In genomic region chr5:66188591-66188990, GRCm38 (mm10) we compare ENCODE assay signal across 7 mouse cellular contexts. TPM values are rescaled to one million over a fixed set of nuclear protein-coding genes. Genes with fewer than 3 reads are reported as not detected.
A peak's percentile ranks its signal among the peaks of the same experiment; 100 is the strongest.
DNase-seq lines count a peak whose midpoint lies in the region; TF ChIP-seq lines count a peak whose summit lies in the region.
"Not testable (repeated sequence)": the region's sequence is repeated elsewhere in the genome, so short reads cannot be mapped to it uniquely, and the experiment has no call there.
"Had no signal": no experiment of that assay in that cellular context is flagged by ENCODE, and none has a peak within 500 bp of the region (broad histone marks: within the 10 kb centered on the region; RNA-seq: fewer than 3 reads in every experiment).

No protein-coding gene starts in this region.

- not testable (repeated sequence) for H3K27ac ChIP-seq in MEL (ENCODE audit: control insufficient read depth, low read depth, low read length)

- DNase-seq in ES-CJ7 (ENCODE audit: low read depth, low spot score) (peak; percentile 29), R1 (ENCODE audit: low read depth, low spot score) (peak; percentile 64), ZHBTc4 (ENCODE audit: low read depth, low spot score) (peak; percentile 63)
- not testable (repeated sequence) for DNase-seq in MEL (ENCODE audit: low read depth, low spot score)

- not testable (repeated sequence) for TF ChIP-seq EP300 in MEL (IDR thresholded peaks at IDR 0.05; ENCODE audit: low read depth in 1 of 2, low read length in 2 of 2)

- H3K79me3 ChIP-seq in C2C12 (ENCODE audit: low read depth) = not testable (repeated sequence)

- H3K4me1 ChIP-seq in MEL (ENCODE audit: control insufficient read depth in 1 of 2, insufficient read depth in 2 of 2, low read length in 2 of 2) = not testable (repeated sequence)

- H3K79me2 ChIP-seq in C2C12 (ENCODE audit: control insufficient read depth, insufficient read depth); MEL (ENCODE audit: control insufficient read depth, insufficient read depth, low read length, poor library complexity); myocyte (ENCODE audit: control insufficient read depth, insufficient read depth): not testable (repeated sequence)

- not testable (repeated sequence) for H3K36me3 ChIP-seq in C2C12 (ENCODE audit: control insufficient read depth, insufficient read depth); MEL (ENCODE audit: control insufficient read depth in 1 of 2, insufficient read depth in 2 of 2, low read length in 2 of 2); myocyte (ENCODE audit: control insufficient read depth, insufficient read depth)

- not testable (repeated sequence) for TF ChIP-seq POLR2A in MEL (IDR thresholded peaks at IDR 0.05; ENCODE audit: control insufficient read depth in 1 of 2, insufficient read depth in 1 of 2, low read depth in 1 of 2, low read length in 2 of 2, poor library complexity in 1 of 2); myocyte (IDR thresholded peaks at IDR 0.05; ENCODE audit: insufficient read length, low read depth)

- not testable (repeated sequence) for H3K9me3 ChIP-seq in MEL (replicated peaks; ENCODE audit: insufficient read depth, low read length)

- not testable (repeated sequence) for H3K4me3 ChIP-seq in C2C12 (ENCODE audit: insufficient read depth, poor library complexity, severe bottlenecking); MEL (ENCODE audit: control insufficient read depth in 1 of 2, insufficient read depth in 1 of 2, low read depth in 2 of 2, low read length in 2 of 2); myocyte

- not testable (repeated sequence) for H3K4me2 ChIP-seq in myocyte (ENCODE audit: low read depth)

- not testable (repeated sequence) for H3ac ChIP-seq in C2C12 (ENCODE audit: control insufficient read depth, insufficient read length, low read depth); myocyte (ENCODE audit: control insufficient read depth, insufficient read length)

- not testable (repeated sequence) for H3K9ac ChIP-seq in MEL (ENCODE audit: control insufficient read depth, low read depth, low read length, poor library complexity, severe bottlenecking)

- not testable (repeated sequence) for TF ChIP-seq RAD21 in MEL (IDR thresholded peaks at IDR 0.05; ENCODE audit: low read depth, low read length)

- not testable (repeated sequence) for TF ChIP-seq CTCF in C2C12 (IDR thresholded peaks at IDR 0.05; ENCODE audit: control insufficient read depth, insufficient read depth, insufficient read length); MEL (IDR thresholded peaks at IDR 0.05 in 2 of 3, conservative IDR thresholded peaks at IDR 0.05 in 1 of 3; ENCODE audit: control insufficient read depth in 1 of 3, insufficient read depth in 1 of 3, low read depth in 2 of 3, low read length in 3 of 3, poor library complexity in 1 of 3, severe bottlenecking in 1 of 3)

- not testable (repeated sequence) for H3K27me3 ChIP-seq in C2C12 (ENCODE audit: control insufficient read depth, insufficient read depth, insufficient read length); MEL (ENCODE audit: control insufficient read depth in 1 of 2, insufficient read depth in 2 of 2, low read length in 2 of 2); myocyte (ENCODE audit: control insufficient read depth, insufficient read depth, insufficient read length)

TF ChIP-seq in C2C12, 6 proteins besides CTCF, POLR2A, EP300 and RAD21:
- peak; percentile 50 for TF ChIP-seq USF1 (IDR thresholded peaks at IDR 0.05; ENCODE audit: low read depth)

TF ChIP-seq in MEL, 35 proteins besides CTCF, POLR2A, EP300 and RAD21:
- TF ChIP-seq USF1 (IDR thresholded peaks at IDR 0.05; ENCODE audit: low read depth, low read length) = peak; percentile 5; the same call in 1 of the 2 replicates

TF ChIP-seq in myocyte, 11 proteins besides CTCF, POLR2A, EP300 and RAD21:
- TF ChIP-seq USF1 (IDR thresholded peaks at IDR 0.05; ENCODE audit: low read depth) = peak; percentile 10

RNA-seq across cellular contexts. Expression of gene Rbm47, which starts 15.7 kb away (rescaled TPM):
- polyA plus RNA-seq in C2C12 (2012; fragmentation: generic; extraction: Trizol) (0.16 TPM), MEL (2012; ENCODE audit: insufficient read depth in 1 of 2, insufficient read length in 2 of 2, low read depth in 1 of 2, low replicate concordance in 2 of 2, missing spikeins in 1 of 2) (not detected), myocyte (2012; fragmentation: generic; extraction: Trizol) (0.10 TPM)
- total RNA-seq in MEL (2012; rRNA removed) = not detected in 2 replicates
- polyA plus RNA-seq: G1E had no signal
